Mouse (Mus musculus): Measurements from ENCODE around the gene Sema5b.

Gene Sema5b

GRCm38 (mm10) chr16:35634971-35635370 lies 94.0 kb downstream of the Sema5b start:
- 87% methylated on average over 4 of the region's 4 CpGs for WGBS

GRCm38 (mm10) chr16:35639505-35639904 lies 98.6 kb downstream of the Sema5b start:
- WGBS: 90% methylated on average over 3 of the region's 3 CpGs

- WGBS: 56% methylated on average over 4 of the region's 4 CpGs
Measured at GRCm38 (mm10) chr16:35648862-35649261, 107.9 kb downstream of the Sema5b start.

- 71% methylated on average over 6 of the region's 6 CpGs for WGBS
Measured at GRCm38 (mm10) chr16:35652206-35652605, 111.3 kb downstream of the Sema5b start.

- 93% methylated on average over 3 of the region's 3 CpGs for WGBS
Measured at GRCm38 (mm10) chr16:35652706-35653105, 111.8 kb downstream of the Sema5b start.

GRCm38 (mm10) chr16:35653951-35654350 lies 113.0 kb downstream of the Sema5b start:
- WGBS: 78% methylated on average over 5 of the region's 5 CpGs

- WGBS: 50% methylated on average over 36 of the region's 36 CpGs
Measured at GRCm38 (mm10) chr16:35660222-35660621, 119.3 kb downstream of the Sema5b start.

- 93% methylated on average over 9 of the region's 9 CpGs for WGBS
Measured at GRCm38 (mm10) chr16:35663831-35664414, 123.0 kb downstream of the Sema5b start.

- WGBS: 90% methylated on average over 4 of the region's 4 CpGs
Measured at GRCm38 (mm10) chr16:35664847-35665246, 123.9 kb downstream of the Sema5b start.

GRCm38 (mm10) chr16:35677511-35678113 lies 136.7 kb downstream of the Sema5b start:
- 83% methylated on average over 8 of the region's 8 CpGs for WGBS

GRCm38 (mm10) chr16:35678476-35678875 lies 137.5 kb downstream of the Sema5b start:
- 28% methylated on average over 3 of the region's 3 CpGs for WGBS

GRCm38 (mm10) chr16:35681327-35682108 lies 140.6 kb downstream of the Sema5b start:
- 78% methylated on average over 17 of the region's 17 CpGs for WGBS

- WGBS: 35% methylated on average over 13 of the region's 13 CpGs
Measured at GRCm38 (mm10) chr16:35685027-35685426, 144.1 kb downstream of the Sema5b start.

- WGBS: 48% methylated on average over 7 of the region's 7 CpGs
Measured at GRCm38 (mm10) chr16:35686491-35686890, 145.5 kb downstream of the Sema5b start.

- 92% methylated on average over 7 of the region's 7 CpGs for WGBS
Measured at GRCm38 (mm10) chr16:35691606-35692005, 150.7 kb downstream of the Sema5b start.

- WGBS: 87% methylated on average over 13 of the region's 13 CpGs
Measured at GRCm38 (mm10) chr16:35694250-35694846, 153.4 kb downstream of the Sema5b start.

GRCm38 (mm10) chr16:35696103-35696502 lies 155.2 kb downstream of the Sema5b start:
- 78% methylated on average over 2 of the region's 2 CpGs for WGBS

GRCm38 (mm10) chr16:35701823-35702222 lies 160.9 kb downstream of the Sema5b start:
- WGBS: 50% methylated on average over 11 of the region's 11 CpGs

GRCm38 (mm10) chr16:35703763-35704679 lies 163.1 kb downstream of the Sema5b start:
- 78% methylated on average over 16 of the region's 16 CpGs for WGBS

- 80% methylated on average over 14 of the region's 14 CpGs for WGBS
Measured at GRCm38 (mm10) chr16:35704796-35705195, 163.9 kb downstream of the Sema5b start.

GRCm38 (mm10) chr16:35707004-35707403 lies 166.1 kb downstream of the Sema5b start:
- WGBS: 81% methylated on average over 5 of the region's 5 CpGs
